Mouse (Mus musculus): ENCODE results near the gene Rpl21.

- TF ChIP-seq POLR2A (IDR thresholded peaks at IDR 0.05; ENCODE audit: extremely low read depth, insufficient read depth, low read length) = no peak
- TF ChIP-seq CTCF (IDR thresholded peaks at IDR 0.05; ENCODE audit: extremely low read depth, insufficient read depth, low read length) = no peak
Observed at GRCm38 (mm10) chr5:146846489-146846888, 13.8 kb downstream of the Rpl21 start.

Measured in cortical plate, adult 2 months (tissue).